Mouse (Mus musculus) MEL (cell line): ENCODE measurements around the gene Rabgap1l. TPM values are rescaled to one million over a fixed set of nuclear protein-coding genes. Genes with fewer than 3 reads are reported as not detected.
A peak's percentile ranks its signal among the peaks of the same experiment; 100 is the strongest.

Experiments
- DNase-seq: peaks from one replicate; pipeline ENCODE4 v3.0.0; 2011; ENCODE audit warnings: low read depth, low spot score
- H3K27ac ChIP-seq: 2 replicates; pipeline ENCODE4 v1.5.1; 2012; ENCODE audit warnings: low read depth, mild to moderate bottlenecking, control low read depth, low read length, moderate library complexity; ENCODE audit not compliant: control insufficient read depth
- H3K27me3 ChIP-seq, 2 experiments: fragments of 150-350 bp in 1 of 2; sonication (generic) in 1 of 2; 2 replicates each; pipeline ENCODE4 v1.6.1; 2012; ENCODE audit warnings: low read length in 2 of 2, mild to moderate bottlenecking in 2 of 2, improper control_type of control experiment in 1 of 2, moderate library complexity in 1 of 2; ENCODE audit not compliant: insufficient read depth in 2 of 2, control insufficient read depth in 1 of 2
- H3K36me3 ChIP-seq, 2 experiments: 2 replicates each; pipeline ENCODE4 v1.6.1; 2012 to 2014; ENCODE audit warnings: low read length in 2 of 2, improper control_type of control experiment in 1 of 2, inconsistent platforms in 1 of 2, mild to moderate bottlenecking in 1 of 2; ENCODE audit not compliant: insufficient read depth in 2 of 2, control insufficient read depth in 1 of 2
- H3K4me1 ChIP-seq, 2 experiments: fragments of 150-350 bp in 1 of 2; sonication (generic) in 1 of 2; 2 replicates each; pipeline ENCODE4 v1.6.1; 2012; ENCODE audit warnings: low read length in 2 of 2, improper control_type of control experiment in 1 of 2, mild to moderate bottlenecking in 1 of 2; ENCODE audit not compliant: insufficient read depth in 2 of 2, control insufficient read depth in 1 of 2
- H3K4me3 ChIP-seq, 2 experiments: fragments of 150-350 bp in 1 of 2; sonication (generic) in 1 of 2; 2 replicates each; pipeline ENCODE4 v1.5.1; 2012; ENCODE audit warnings: low read depth in 2 of 2, low read length in 2 of 2, mild to moderate bottlenecking in 2 of 2, moderate library complexity in 2 of 2, control low read depth in 1 of 2, improper control_type of control experiment in 1 of 2; ENCODE audit not compliant: control insufficient read depth in 1 of 2, insufficient read depth in 1 of 2
- H3K79me2 ChIP-seq: 2 replicates; pipeline ENCODE4 v1.6.1; 2012; ENCODE audit warnings: mild to moderate bottlenecking, low read length, moderate library complexity; ENCODE audit not compliant: control insufficient read depth, poor library complexity, insufficient read depth
- H3K9ac ChIP-seq: 2 replicates; pipeline ENCODE4 v1.6.1; 2012; ENCODE audit warnings: low read depth, mild to moderate bottlenecking, control low read depth, low read length, moderate library complexity; ENCODE audit not compliant: control insufficient read depth, poor library complexity, severe bottlenecking
- H3K9me3 ChIP-seq: fragments of 150-350 bp; sonication (generic); replicated peaks from 2 replicates; pipeline ENCODE4 v1.6.1; 2012; ENCODE audit warnings: mild to moderate bottlenecking, low read length, improper control_type of control experiment, moderate library complexity; ENCODE audit not compliant: insufficient read depth
- CTCF ChIP-seq, 3 experiments: IDR thresholded peaks in 2 of 3; conservative IDR thresholded peaks in 1 of 3; 2 replicates each; pipeline ENCODE4 v1.5.1; 2011 to 2012; ENCODE audit warnings: low read length in 3 of 3, low read depth in 2 of 3, mild to moderate bottlenecking in 2 of 3, improper control_type of control experiment in 1 of 3, inconsistent platforms in 1 of 3, mixed read lengths in 1 of 3, moderate library complexity in 1 of 3; ENCODE audit not compliant: control insufficient read depth in 1 of 3, insufficient read depth in 1 of 3, poor library complexity in 1 of 3, severe bottlenecking in 1 of 3
- E2F4 ChIP-seq: IDR thresholded peaks from 2 replicates; pipeline ENCODE4 v1.6.1; 2011; ENCODE audit warnings: low read depth, low read length, improper control_type of control experiment, borderline replicate concordance
- EP300 ChIP-seq, 2 experiments: IDR thresholded peaks; 2 replicates each; pipeline ENCODE4 v1.6.1; 2011; ENCODE audit warnings: improper control_type of control experiment in 2 of 2, low read length in 2 of 2, low read depth in 1 of 2, mild to moderate bottlenecking in 1 of 2
- GATA1 ChIP-seq: IDR thresholded peaks from 2 replicates; pipeline ENCODE4 v1.6.1; 2011; ENCODE audit warnings: low read depth, low read length, improper control_type of control experiment
- MAFK ChIP-seq: IDR thresholded peaks from 2 replicates; pipeline ENCODE4 v1.6.1; 2011; ENCODE audit warnings: low read depth, mild to moderate bottlenecking, low read length, improper control_type of control experiment, borderline replicate concordance
- MAX ChIP-seq: IDR thresholded peaks from 2 replicates; pipeline ENCODE4 v1.6.1; 2011; ENCODE audit warnings: low read length, improper control_type of control experiment
- MAZ ChIP-seq: IDR thresholded peaks from 2 replicates; pipeline ENCODE4 v1.6.1; 2012; ENCODE audit warnings: low read depth, mild to moderate bottlenecking, inconsistent platforms, low read length, improper control_type of control experiment
- MXI1 ChIP-seq: IDR thresholded peaks from 2 replicates; pipeline ENCODE4 v1.6.1; 2011; ENCODE audit warnings: mild to moderate bottlenecking, low read depth, low read length, improper control_type of control experiment
- MYB ChIP-seq: IDR thresholded peaks from 2 replicates; pipeline ENCODE4 v1.6.1; 2011; ENCODE audit warnings: mild to moderate bottlenecking, low read depth, low read length, improper control_type of control experiment
- MYC ChIP-seq: IDR thresholded peaks from 2 replicates; pipeline ENCODE4 v1.6.1; 2011; ENCODE audit warnings: low read depth, mild to moderate bottlenecking, low read length, improper control_type of control experiment, moderate library complexity
- NRF1 ChIP-seq: IDR thresholded peaks from 2 replicates; pipeline ENCODE4 v1.6.1; 2014; ENCODE audit warnings: low read depth, mild to moderate bottlenecking, inconsistent platforms, low read length, improper control_type of control experiment, moderate library complexity; ENCODE audit not compliant: poor library complexity, insufficient read depth, severe bottlenecking
- POLR2A ChIP-seq, 2 experiments: IDR thresholded peaks; 2 replicates each; pipeline ENCODE4 v1.6.1; 2011 to 2012; ENCODE audit warnings: low read length in 2 of 2, mild to moderate bottlenecking in 2 of 2, control low read depth in 1 of 2, improper control_type of control experiment in 1 of 2, low read depth in 1 of 2, moderate library complexity in 1 of 2; ENCODE audit not compliant: control insufficient read depth in 1 of 2, insufficient read depth in 1 of 2, poor library complexity in 1 of 2
- POLR2AphosphoS2 ChIP-seq: IDR thresholded peaks from 2 replicates; pipeline ENCODE4 v1.6.1; 2011; ENCODE audit warnings: low read length, improper control_type of control experiment
- POLR2AphosphoS5 ChIP-seq: IDR thresholded peaks from 2 replicates; pipeline ENCODE4 v1.6.1; 2012; ENCODE audit warnings: low read depth, borderline replicate concordance, mild to moderate bottlenecking, inconsistent platforms, low read length, moderate library complexity, mixed read lengths
- RAD21 ChIP-seq: IDR thresholded peaks from 2 replicates; pipeline ENCODE4 v1.6.1; 2011; ENCODE audit warnings: mild to moderate bottlenecking, low read depth, low read length, improper control_type of control experiment
- RCOR1 ChIP-seq: IDR thresholded peaks from 2 replicates; pipeline ENCODE4 v1.6.1; 2012; ENCODE audit warnings: low read depth, mild to moderate bottlenecking, inconsistent platforms, low read length, improper control_type of control experiment
- SMC3 ChIP-seq: IDR thresholded peaks from 2 replicates; pipeline ENCODE4 v1.6.1; 2011; ENCODE audit warnings: low read depth, low read length, improper control_type of control experiment
- TCF12 ChIP-seq: IDR thresholded peaks from 2 replicates; pipeline ENCODE4 v1.6.1; 2014; ENCODE audit warnings: low read depth, mild to moderate bottlenecking, inconsistent platforms, low read length, improper control_type of control experiment, moderate library complexity
- UBTF ChIP-seq: IDR thresholded peaks from 2 replicates; pipeline ENCODE4 v1.6.1; 2012; ENCODE audit warnings: low read depth, mild to moderate bottlenecking, inconsistent platforms, low read length, improper control_type of control experiment, moderate library complexity, borderline replicate concordance; ENCODE audit not compliant: insufficient read depth
- ZKSCAN1 ChIP-seq: IDR thresholded peaks from 2 replicates; pipeline ENCODE4 v1.6.1; 2012; ENCODE audit warnings: low read depth, mild to moderate bottlenecking, inconsistent platforms, low read length, improper control_type of control experiment, moderate library complexity
- ZMIZ1 ChIP-seq: IDR thresholded peaks from 2 replicates; pipeline ENCODE4 v1.6.1; 2012; ENCODE audit warnings: low read depth, mild to moderate bottlenecking, inconsistent platforms, low read length, improper control_type of control experiment, moderate library complexity
- ZNF384 ChIP-seq: IDR thresholded peaks from 2 replicates; pipeline ENCODE4 v1.6.1; 2012; ENCODE audit warnings: low read depth, mild to moderate bottlenecking, inconsistent platforms, low read length, improper control_type of control experiment
- polyA plus RNA-seq, 2 experiments: library from polyadenylated mRNA; stranded (reverse) in 1 of 2; unstranded in 1 of 2; fragments of >175 nt in 1 of 2; fragments of >200 nt in 1 of 2; gene quantifications; 2 replicates each; pipeline versions ENCODE4 v1.2.1 to v1.2.4; 2012; ENCODE audit warnings: low replicate concordance in 2 of 2, low read depth in 1 of 2; ENCODE audit not compliant: insufficient read length in 2 of 2, insufficient read depth in 1 of 2, missing spikeins in 1 of 2
- total RNA-seq: library from RNA; depleted of rRNA; stranded (reverse); fragments of 300-350 nt; gene quantifications from 2 replicates; pipeline ENCODE4 v1.2.3, GENCODE M21; 2012

Rabgap1l gene
- total and polyA plus RNA-seq, 3 experiments, result 24.1 to 26.2 TPM; not detected in 1

DNA sequence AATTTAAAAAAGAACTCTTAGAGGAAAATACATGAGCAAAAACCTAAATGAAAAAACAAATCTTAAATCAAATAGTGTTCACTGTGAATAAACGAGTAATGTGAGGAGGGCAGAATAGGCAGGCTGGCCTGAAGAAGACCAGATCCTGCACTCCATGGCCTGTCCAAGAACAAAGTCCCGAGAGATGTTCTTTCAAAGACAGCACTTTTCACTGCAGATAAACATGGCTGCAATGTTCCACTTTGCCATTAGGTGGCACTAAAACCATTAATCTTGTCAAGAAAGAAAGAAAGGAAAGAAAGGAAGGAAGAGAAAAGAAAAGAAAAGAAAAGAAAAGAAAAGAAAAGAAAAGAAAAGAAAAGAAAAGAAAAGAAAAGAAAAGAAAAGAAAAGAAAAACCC, 49.8 kb downstream of the Rabgap1l start (continued):
- TF ChIP-seq MXI1 (no peak), ZKSCAN1 (no peak), POLR2A (IDR thresholded peaks at IDR 0.05; ENCODE audit: control insufficient read depth in 1 of 2, insufficient read depth in 1 of 2, low read depth in 1 of 2, low read length in 2 of 2, poor library complexity in 1 of 2) (no peak), ZNF384 (peak; percentile 31; the same call in 1 of the 2 replicates), MAZ (no peak), RAD21 (peak; percentile 79), SMC3 (peak; percentile 80), TCF12 (no peak), POLR2AphosphoS2 (no peak), RCOR1 (no peak), MAX (0 out of 2 replicates have a peak, but pooled peaks have one; percentile 20)

DNA sequence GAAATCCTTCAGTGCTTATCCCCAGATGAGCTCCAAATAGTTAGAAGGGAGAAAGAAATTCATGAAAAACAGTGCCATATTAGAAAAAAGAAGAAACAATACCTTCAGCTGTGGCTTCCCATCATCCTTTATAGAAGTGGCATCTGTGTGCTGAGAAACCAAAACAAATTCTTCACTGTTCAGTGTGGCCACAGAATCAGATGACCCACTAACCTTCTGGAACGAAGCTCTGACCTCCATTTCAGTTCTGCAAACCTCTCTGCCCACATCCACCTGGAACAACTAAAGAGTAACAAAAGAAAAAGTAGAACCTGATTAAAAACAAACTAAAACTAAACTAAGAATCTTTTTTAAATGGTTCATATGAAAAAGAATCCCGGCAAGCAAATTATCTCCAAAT, 52.4 kb downstream of the Rabgap1l start:
- no peak overlapping the region for H3K4me3 ChIP-seq
- peaks cover 4% of the 10 kb centered on the region for H3K79me2 ChIP-seq
- peaks cover 0 to 2% of the 10 kb centered on the region in 2 experiments; a peak in 1 of 4 replicates for H3K4me1 ChIP-seq
- no peak overlapping the region for H3K9ac ChIP-seq
- TF ChIP-seq CTCF (IDR thresholded peaks at IDR 0.05 in 2 of 3, conservative IDR thresholded peaks at IDR 0.05 in 1 of 3; ENCODE audit: control insufficient read depth in 1 of 3, insufficient read depth in 1 of 3, low read depth in 2 of 3, low read length in 3 of 3, poor library complexity in 1 of 3, severe bottlenecking in 1 of 3) (no peak), UBTF (no peak), EP300 (IDR thresholded peaks at IDR 0.05; ENCODE audit: low read depth in 1 of 2, low read length in 2 of 2) (no peak), MAX (no peak), POLR2AphosphoS5 (no peak), GATA1 (no peak), MYC (no peak), MYB (no peak), ZKSCAN1 (no peak), SMC3 (no peak), POLR2A (IDR thresholded peaks at IDR 0.05; ENCODE audit: control insufficient read depth in 1 of 2, insufficient read depth in 1 of 2, low read depth in 1 of 2, low read length in 2 of 2, poor library complexity in 1 of 2) (no peak), MAZ (no peak), E2F4 (no peak), NRF1 (no peak), MAFK (no peak), ZMIZ1 (no peak)
- H3K9me3 ChIP-seq, result no peaks in the 10 kb centered on the region
- no peaks in the 10 kb centered on the region for H3K27me3 ChIP-seq
- DNase-seq, result no peak
- H3K36me3 ChIP-seq, result peaks cover 2 to 11% of the 10 kb centered on the region in 2 experiments
- H3K27ac ChIP-seq, result no peak overlapping the region
